ENCODE assay signal across 8 mouse cellular contexts in genomic region chr7:38228329-38228728, GRCm38 (mm10). TPM values are rescaled to one million over a fixed set of nuclear protein-coding genes. Genes with fewer than 3 reads are reported as not detected.
DNase-seq lines count a peak whose midpoint lies in the region; ATAC-seq and TF ChIP-seq lines count a peak whose summit lies in the region.

No protein-coding gene starts in this region.

- DNase-seq in cerebellum, adult 9-11 months, result peak; percentile 59
- no peak for DNase-seq in cerebellum, postnatal 4 days (ENCODE audit: low spot score in 2 of 2)
- no peak for DNase-seq in testis, postnatal 10 days (ENCODE audit: low spot score)
- no peak for DNase-seq in left cerebral cortex, adult 11 months (ENCODE audit: low spot score)

- TF ChIP-seq POLR2A in testis, adult 2 months (IDR thresholded peaks at IDR 0.05; ENCODE audit: control insufficient read depth, low read depth, low read length), result no peak

- no peaks in the 10 kb centered on the region for H3K27me3 ChIP-seq in testis, adult 2 months (ENCODE audit: control insufficient read depth, insufficient read depth, low read length)
- H3K27me3 ChIP-seq in liver, embryonic 12.5 days (replicated peaks), result peaks cover 18% of the 10 kb centered on the region

- H3K9ac ChIP-seq in liver, embryonic 12.5 days, result 0 out of 2 replicates have a peak overlapping the region, but pooled peaks have one; percentile 65

- H3K4me3 ChIP-seq in testis, adult 2 months (ENCODE audit: control insufficient read depth, low read depth, low read length), result peak overlapping the region; percentile 91
- H3K4me3 ChIP-seq in liver, embryonic 12.5 days, result peak overlapping the region; percentile 63

- no peak for ATAC-seq in liver, embryonic 12.5 days
- no peak for ATAC-seq in frontal cortex, adult (ENCODE audit: low TSS enrichment)
- no peak for ATAC-seq in inflammation-experienced regulatory T-cells, adult 6 months

- H3K36me3 ChIP-seq in testis, adult 2 months (ENCODE audit: control insufficient read depth, insufficient read depth, low read length), result no peaks in the 10 kb centered on the region
- no peaks in the 10 kb centered on the region for H3K36me3 ChIP-seq in liver, embryonic 12.5 days

- H3K4me2 ChIP-seq in liver, embryonic 12.5 days, result peak overlapping the region; percentile 86

- no peaks in the 10 kb centered on the region for H3K9me3 ChIP-seq in liver, embryonic 12.5 days (replicated peaks)

- peaks cover 27% of the 10 kb centered on the region for H3K4me1 ChIP-seq in testis, adult 2 months (ENCODE audit: control insufficient read depth, insufficient read depth, low read length)
- H3K4me1 ChIP-seq in liver, embryonic 12.5 days, result peaks cover 25% of the 10 kb centered on the region

- H3K27ac ChIP-seq in testis, adult 2 months (ENCODE audit: control insufficient read depth, insufficient read depth, low read depth, low read length), result peak overlapping the region; percentile 92
- H3K27ac ChIP-seq in liver, embryonic 12.5 days, result no peak overlapping the region

- no peak for TF ChIP-seq CTCF in testis, adult 2 months (IDR thresholded peaks at IDR 0.05; ENCODE audit: control insufficient read depth, insufficient read depth, insufficient replicate concordance, low read depth, low read length)

- WGBS in liver, embryonic 12.5 days (ENCODE audit: insufficient replicate concordance), result 26% methylated on average over 8 of the region's 8 CpGs

RNA-seq across cellular contexts. Expression of gene Plekhf1, which starts 0.5 kb away (rescaled TPM):
- 2.7 and 2.8 TPM in 2 replicates for polyA plus RNA-seq in testis, adult 2 months (2012; rRNA removed)
- 0.45 and 0.55 TPM in 2 replicates for polyA plus RNA-seq in liver, embryonic 12.5 days (2016; fragmentation: Nextera tagmentation; extraction: Ambion mirVana)
- 1 to 10 TPM in 2 of 3 experiments, under 1 TPM in 1; 0.37 to 2.9 (median 1.0) TPM for polyA plus RNA-seq in inflammation-experienced regulatory T-cells, adult 6 months (2017; shearing (Covaris generic))

RNA-seq across cellular contexts. Expression of gene Pop4, which starts 42.9 kb away (rescaled TPM):
- polyA plus RNA-seq in testis, adult 2 months (2012; rRNA removed), result 12.5 and 14.0 TPM in 2 replicates
- 24.5 and 27.9 TPM in 2 replicates for polyA plus RNA-seq in liver, embryonic 12.5 days (2016; fragmentation: Nextera tagmentation; extraction: Ambion mirVana)
- polyA plus RNA-seq in inflammation-experienced regulatory T-cells, adult 6 months (2017; shearing (Covaris generic)), result 10 to 100 TPM; 29.6 to 38.7 (median 31.1) TPM

RNA-seq across cellular contexts. Expression of gene 1600014C10Rik, which starts 45.3 kb away (rescaled TPM):
- polyA plus RNA-seq in testis, adult 2 months (2012; rRNA removed), result 1.9 and 3.1 TPM in 2 replicates
- 7.0 and 7.5 TPM in 2 replicates for polyA plus RNA-seq in liver, embryonic 12.5 days (2016; fragmentation: Nextera tagmentation; extraction: Ambion mirVana)
- 100 to 1,000 TPM in 2 of 3 experiments, 10 to 100 TPM in 1; 87.7 to 147 (median 136) TPM for polyA plus RNA-seq in inflammation-experienced regulatory T-cells, adult 6 months (2017; shearing (Covaris generic))

Comparison
In these comparisons a context has a peak if more than half of its experiments do, and no peak if none do; other contexts are left out.
1. RNA of gene 1600014C10Rik, which starts 45.3 kb away (polyA plus RNA-seq): 87.7 to 147 TPM in inflammation-experienced regulatory T-cells, adult 6 months; 7.0 to 7.5 TPM in liver, embryonic 12.5 days and 1.9 to 3.1 TPM in testis, adult 2 months; every median in the first group is over 10 times any median in the second.